Mouse (Mus musculus): Measurements from ENCODE around the gene Gm28308. TPM values are rescaled to one million over a fixed set of nuclear protein-coding genes. Genes with fewer than 3 reads are reported as not detected.

Gene Gm28308
- polyA plus RNA-seq, 1 experiment from 2014 or later: not detected

DNA sequence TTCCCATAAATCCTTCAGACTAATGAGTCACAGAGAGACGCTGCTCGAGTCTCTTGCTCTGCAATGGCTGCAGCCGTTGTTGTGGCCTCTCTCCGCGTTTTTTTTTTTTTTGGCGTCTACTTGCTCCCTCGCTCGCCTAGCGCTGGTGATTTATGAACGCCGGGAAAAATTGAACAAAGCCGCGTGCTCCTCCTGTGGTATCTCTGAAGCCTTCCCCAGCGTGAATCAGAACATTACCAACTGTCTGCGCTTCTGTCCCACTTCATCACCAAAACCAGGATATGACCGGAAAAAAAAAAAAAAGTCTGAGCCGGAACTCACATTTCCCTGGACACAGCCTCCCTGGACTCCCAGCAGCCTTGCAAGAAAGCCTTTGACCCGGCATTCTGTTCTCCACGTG lies 27.9 kb downstream of the Gm28308 start:
- no peaks in the 10 kb centered on the region for H3K9me3 ChIP-seq (replicated peaks)
- H3K4me1 ChIP-seq (replicated peaks): no peaks in the 10 kb centered on the region
- WGBS: 2% methylated on average over 19 of the region's 19 CpGs
- ATAC-seq (ENCODE audit: insufficient number of reproducible peaks, low FRiP score): no peak
- no peak overlapping the region for H3K27ac ChIP-seq (ENCODE audit: poor library complexity, severe bottlenecking)
- H3K4me3 ChIP-seq: no peak overlapping the region
- peaks cover 100% of the 10 kb centered on the region for H3K27me3 ChIP-seq (replicated peaks)
- H3K4me2 ChIP-seq: no peak overlapping the region
- no peak overlapping the region for H3K9ac ChIP-seq
- H3K36me3 ChIP-seq: no peaks in the 10 kb centered on the region

DNA sequence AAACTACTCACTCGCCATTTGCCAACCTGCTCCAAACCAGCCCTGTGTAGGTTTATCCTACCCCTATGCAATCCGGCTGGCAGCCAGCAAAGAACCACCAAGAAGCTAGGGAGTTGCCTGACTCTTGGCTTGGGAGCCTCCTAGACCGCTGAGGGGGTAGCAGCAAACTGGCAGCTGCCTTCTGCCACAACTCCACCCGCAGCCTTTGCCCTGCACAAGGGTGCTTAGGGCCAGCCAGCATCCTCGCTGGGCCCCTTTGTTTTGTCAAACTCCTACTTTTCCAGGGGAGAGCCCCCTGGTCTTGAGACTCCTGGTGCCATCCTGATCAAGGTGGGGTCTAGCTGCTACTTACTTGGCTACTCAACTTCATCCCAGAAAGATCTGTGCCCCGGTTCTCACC lies 28.5 kb downstream of the Gm28308 start:
- H3K27me3 ChIP-seq (replicated peaks): peaks cover 100% of the 10 kb centered on the region
- H3K27ac ChIP-seq (ENCODE audit: poor library complexity, severe bottlenecking): no peak overlapping the region
- H3K9ac ChIP-seq: no peak overlapping the region
- no peak for ATAC-seq (ENCODE audit: insufficient number of reproducible peaks, low FRiP score)
- H3K9me3 ChIP-seq (replicated peaks): no peaks in the 10 kb centered on the region
- WGBS: 8% methylated on average over 6 of the region's 6 CpGs
- no peak overlapping the region for H3K4me3 ChIP-seq
- H3K4me2 ChIP-seq: no peak overlapping the region
- H3K4me1 ChIP-seq (replicated peaks): no peaks in the 10 kb centered on the region
- H3K36me3 ChIP-seq: no peaks in the 10 kb centered on the region

DNA sequence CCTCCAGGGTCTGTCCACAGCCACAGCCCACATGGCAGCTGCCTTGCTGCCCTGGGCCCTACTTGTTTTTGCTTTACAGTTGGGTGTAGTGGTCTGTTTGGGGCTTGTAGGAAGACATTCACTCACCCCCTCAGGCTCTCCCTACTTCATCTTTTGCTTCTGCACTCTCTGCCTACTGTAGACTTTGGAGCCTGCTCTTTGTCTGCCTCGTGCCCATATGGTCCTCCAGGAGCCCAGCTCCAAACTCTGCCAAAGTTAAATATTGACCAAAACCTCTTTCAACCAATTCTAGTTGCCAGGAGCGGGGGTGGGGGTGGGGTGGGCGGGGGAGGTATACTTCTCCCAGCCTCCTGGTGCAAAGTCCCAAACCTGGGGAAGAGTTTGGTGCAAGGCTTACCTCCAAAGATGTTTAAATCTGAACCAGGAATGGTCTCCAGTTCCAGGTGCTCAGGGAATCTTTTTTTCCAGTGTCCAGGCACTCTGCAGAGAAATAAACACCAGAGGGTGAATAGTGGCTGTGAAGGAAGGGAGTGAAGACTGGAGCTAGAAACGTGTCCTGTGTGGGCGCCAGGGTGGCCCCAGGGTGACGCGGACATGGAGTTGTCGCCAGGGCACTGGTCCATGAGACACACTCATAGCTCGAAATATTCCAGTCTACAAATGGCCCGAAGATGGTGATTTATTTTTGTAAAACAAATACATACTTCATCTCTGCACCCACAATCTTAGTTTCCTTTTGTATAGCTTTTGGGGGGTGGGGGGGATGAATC lies 29.6 kb downstream of the Gm28308 start:
- peaks cover 100% of the 10 kb centered on the region for H3K27me3 ChIP-seq (replicated peaks)
- no peak overlapping the region for H3K27ac ChIP-seq (ENCODE audit: poor library complexity, severe bottlenecking)
- no peak overlapping the region for H3K4me2 ChIP-seq
- 16% methylated on average over 10 of the region's 10 CpGs for WGBS
- no peak overlapping the region for H3K4me3 ChIP-seq
- no peaks in the 10 kb centered on the region for H3K4me1 ChIP-seq (replicated peaks)
- H3K36me3 ChIP-seq: no peaks in the 10 kb centered on the region
- H3K9ac ChIP-seq: no peak overlapping the region
- no peaks in the 10 kb centered on the region for H3K9me3 ChIP-seq (replicated peaks)
- ATAC-seq (ENCODE audit: insufficient number of reproducible peaks, low FRiP score): no peak

DNA sequence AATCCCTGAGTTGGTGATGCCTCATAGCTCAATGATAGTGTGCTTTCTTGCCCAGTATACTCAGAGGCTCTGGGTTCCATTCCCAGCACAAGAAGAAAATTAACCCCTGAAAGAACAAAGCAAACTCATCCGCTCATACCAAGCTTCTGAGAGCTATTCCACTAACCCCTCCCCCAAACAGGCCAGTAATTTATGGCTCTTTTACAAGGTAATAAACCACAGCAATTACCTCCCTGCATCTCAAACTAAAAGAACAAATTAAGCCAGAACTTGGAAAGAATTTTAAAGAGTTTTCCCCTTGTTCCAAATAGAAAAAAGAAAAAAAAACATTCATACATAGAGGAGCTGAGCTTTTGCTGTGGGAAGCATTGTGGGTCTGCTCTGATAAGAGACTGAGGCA lies 30.3 kb downstream of the Gm28308 start:
- no peaks in the 10 kb centered on the region for H3K9me3 ChIP-seq (replicated peaks)
- H3K4me1 ChIP-seq (replicated peaks): no peaks in the 10 kb centered on the region
- no peak overlapping the region for H3K4me3 ChIP-seq
- H3K9ac ChIP-seq: no peak overlapping the region
- H3K27ac ChIP-seq (ENCODE audit: poor library complexity, severe bottlenecking): no peak overlapping the region
- peaks cover 100% of the 10 kb centered on the region for H3K27me3 ChIP-seq (replicated peaks)
- H3K36me3 ChIP-seq: no peaks in the 10 kb centered on the region
- no peak overlapping the region for H3K4me2 ChIP-seq
- 21% methylated on average over 1 of the region's 1 CpGs for WGBS
- ATAC-seq (ENCODE audit: insufficient number of reproducible peaks, low FRiP score): no peak

DNA sequence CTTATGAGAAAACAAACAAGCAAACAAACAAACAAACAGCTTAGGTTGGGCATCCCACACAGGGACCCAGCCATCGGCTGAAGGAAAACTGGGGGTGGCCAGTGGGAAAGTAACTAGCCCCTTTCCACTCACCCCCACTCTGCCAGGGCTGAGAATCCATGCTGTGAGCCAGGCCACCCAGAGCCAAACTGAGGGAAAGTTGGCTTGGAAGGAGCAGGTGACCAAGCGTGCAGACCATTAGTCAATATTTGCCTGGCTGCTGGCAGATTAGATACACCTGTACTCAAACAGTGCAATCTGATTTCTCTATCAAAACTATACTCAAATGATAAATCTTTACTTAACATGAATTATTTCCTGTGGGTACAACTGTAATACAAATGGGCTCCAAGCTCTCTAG lies 31.1 kb downstream of the Gm28308 start:
- Histone ChIP-seq H3K4me3 (no peak overlapping the region), H3K9me3 (replicated peaks) (no peaks in the 10 kb centered on the region), H3K9ac (no peak overlapping the region), H3K36me3 (no peaks in the 10 kb centered on the region), H3K4me2 (no peak overlapping the region), H3K27me3 (replicated peaks) (peaks cover 100% of the 10 kb centered on the region), H3K4me1 (replicated peaks) (no peaks in the 10 kb centered on the region), H3K27ac (ENCODE audit: poor library complexity, severe bottlenecking) (no peak overlapping the region)
- WGBS: 28% methylated on average over 2 of the region's 2 CpGs
- no peak for ATAC-seq (ENCODE audit: insufficient number of reproducible peaks, low FRiP score)

DNA sequence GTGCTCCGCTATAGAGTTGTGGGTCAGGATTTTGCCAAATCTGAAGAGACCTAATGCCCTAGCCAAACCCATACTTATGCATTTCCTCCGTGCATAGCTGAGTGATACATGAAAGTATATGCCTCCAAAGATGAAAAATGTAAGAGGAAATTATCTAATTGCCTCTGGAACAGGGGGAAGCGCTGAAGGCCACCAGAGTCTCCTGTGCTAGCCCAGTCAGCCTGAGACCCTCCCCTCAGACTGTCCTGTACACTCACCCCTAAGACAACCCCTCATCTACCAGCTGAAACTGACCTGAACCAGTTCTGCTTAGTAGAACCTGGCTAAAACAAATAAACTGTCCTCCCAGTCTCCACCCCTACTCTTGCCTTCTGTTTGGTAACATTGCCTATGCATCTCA lies 32.4 kb downstream of the Gm28308 start:
- no peaks in the 10 kb centered on the region for H3K36me3 ChIP-seq
- H3K27me3 ChIP-seq (replicated peaks): peaks cover 100% of the 10 kb centered on the region
- no peak overlapping the region for H3K4me3 ChIP-seq
- no peak; the same call in 1 of the 2 replicates for ATAC-seq (ENCODE audit: insufficient number of reproducible peaks, low FRiP score)
- 18% methylated on average over 3 of the region's 3 CpGs for WGBS
- H3K4me2 ChIP-seq: no peak overlapping the region
- no peaks in the 10 kb centered on the region for H3K9me3 ChIP-seq (replicated peaks)
- no peak overlapping the region for H3K9ac ChIP-seq
- H3K4me1 ChIP-seq (replicated peaks): peaks cover 3% of the 10 kb centered on the region
- H3K27ac ChIP-seq (ENCODE audit: poor library complexity, severe bottlenecking): no peak overlapping the region

DNA sequence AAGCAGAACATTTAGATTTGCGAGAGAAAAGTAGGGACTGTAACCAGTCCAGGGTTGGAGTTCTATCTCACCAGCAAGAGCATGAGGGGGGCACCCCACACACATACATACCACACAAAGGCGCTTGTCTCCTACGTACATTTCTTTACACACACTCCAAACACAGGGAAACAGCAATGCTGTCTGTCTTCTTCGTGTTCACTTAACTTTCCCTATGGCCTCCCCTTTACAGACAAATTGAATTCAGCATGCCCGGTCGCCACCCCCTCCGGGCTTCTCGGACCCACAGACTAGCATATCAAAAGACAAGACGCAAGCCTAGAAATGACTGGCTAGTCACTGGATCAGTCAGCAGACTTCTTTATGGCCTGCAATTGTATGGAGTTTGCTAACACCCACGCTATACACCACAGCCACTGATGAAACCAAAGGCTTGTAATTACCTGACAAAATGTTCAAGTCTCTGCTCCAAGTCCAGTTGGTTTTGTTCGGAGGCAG lies 32.9 kb downstream of the Gm28308 start:
- Histone ChIP-seq H3K9me3 (replicated peaks) (no peaks in the 10 kb centered on the region), H3K4me1 (replicated peaks) (peaks cover 6% of the 10 kb centered on the region), H3K27me3 (replicated peaks) (peaks cover 100% of the 10 kb centered on the region), H3K4me3 (no peak overlapping the region), H3K27ac (ENCODE audit: poor library complexity, severe bottlenecking) (no peak overlapping the region), H3K4me2 (peak overlapping the region; percentile 20; the same call in 1 of the 2 replicates), H3K9ac (no peak overlapping the region), H3K36me3 (no peaks in the 10 kb centered on the region)
- WGBS: 8% methylated on average over 11 of the region's 11 CpGs
- no peak for ATAC-seq (ENCODE audit: insufficient number of reproducible peaks, low FRiP score)

DNA sequence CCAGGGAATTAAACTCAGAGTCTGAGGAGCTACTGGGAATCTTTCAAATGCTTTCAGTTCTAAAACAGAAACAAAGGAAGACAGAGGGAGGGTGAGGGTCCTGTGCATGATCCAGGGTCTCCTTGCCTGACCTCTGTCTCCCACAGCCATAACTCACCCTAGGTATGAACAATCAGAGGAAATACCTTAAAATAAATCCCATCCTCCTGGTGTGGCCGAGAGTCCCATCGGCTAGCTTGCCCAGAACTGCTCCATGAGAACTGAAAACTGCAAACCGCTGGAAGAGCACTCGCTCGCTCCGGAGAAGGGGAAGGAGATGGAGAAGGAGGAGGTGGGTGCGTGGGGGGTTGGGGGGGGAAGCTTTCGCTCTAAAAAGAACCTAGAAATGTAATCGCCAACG lies 33.4 kb downstream of the Gm28308 start:
- Histone ChIP-seq H3K4me1 (replicated peaks) (peaks cover 6% of the 10 kb centered on the region), H3K9ac (no peak overlapping the region), H3K4me3 (no peak overlapping the region), H3K27ac (ENCODE audit: poor library complexity, severe bottlenecking) (no peak overlapping the region), H3K4me2 (peak overlapping the region; percentile 20; the same call in 1 of the 2 replicates), H3K27me3 (replicated peaks) (peaks cover 100% of the 10 kb centered on the region), H3K9me3 (replicated peaks) (no peaks in the 10 kb centered on the region), H3K36me3 (no peaks in the 10 kb centered on the region)
- 2% methylated on average over 10 of the region's 10 CpGs for WGBS
- no peak for ATAC-seq (ENCODE audit: insufficient number of reproducible peaks, low FRiP score)

DNA sequence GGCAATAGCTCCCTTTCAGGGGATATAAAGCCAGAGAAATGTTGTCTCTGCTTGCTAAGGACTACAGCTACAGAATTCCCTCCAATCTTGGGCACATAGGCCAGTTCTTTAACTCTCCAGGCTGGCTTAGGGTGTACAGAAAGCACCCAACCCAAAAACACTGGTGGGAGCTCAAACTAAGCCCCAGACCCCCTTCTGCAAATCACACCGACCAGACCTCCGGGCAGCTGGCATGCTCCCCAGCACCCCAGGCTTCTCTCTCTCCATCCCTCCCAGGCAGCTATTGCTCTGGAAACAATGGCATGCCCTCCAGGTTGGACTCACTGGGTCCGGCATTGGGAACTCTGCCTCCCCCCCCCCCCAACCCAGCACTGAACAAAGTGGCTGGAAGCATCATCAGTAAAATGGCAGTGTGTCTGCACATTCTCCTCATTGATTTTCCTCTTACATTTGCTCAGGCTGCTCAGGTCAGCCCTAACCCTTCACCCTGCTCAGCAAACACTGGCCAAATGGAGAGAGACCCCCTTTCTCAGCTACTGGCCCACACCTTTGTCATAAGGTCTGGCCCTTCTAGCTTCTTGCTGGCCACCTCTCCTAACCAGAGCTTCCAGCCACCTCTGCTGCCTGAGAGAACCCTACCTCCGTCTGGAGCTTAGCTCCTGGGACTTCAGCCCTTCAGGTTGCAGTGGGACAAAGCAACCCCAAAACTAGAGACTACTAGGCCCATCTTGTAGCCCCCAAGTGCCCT lies 34.0 kb downstream of the Gm28308 start:
- ATAC-seq (ENCODE audit: insufficient number of reproducible peaks, low FRiP score): no peak
- WGBS: 4% methylated on average over 4 of the region's 4 CpGs
- peak overlapping the region; percentile 5; the same call in 1 of the 2 replicates for H3K4me3 ChIP-seq
- no peaks in the 10 kb centered on the region for H3K36me3 ChIP-seq
- no peak overlapping the region for H3K9ac ChIP-seq
- peaks cover 6% of the 10 kb centered on the region for H3K4me1 ChIP-seq (replicated peaks)
- H3K27me3 ChIP-seq (replicated peaks): peaks cover 97% of the 10 kb centered on the region
- H3K9me3 ChIP-seq (replicated peaks): no peaks in the 10 kb centered on the region
- no peak overlapping the region for H3K27ac ChIP-seq (ENCODE audit: poor library complexity, severe bottlenecking)
- peak overlapping the region; percentile 20; the same call in 1 of the 2 replicates for H3K4me2 ChIP-seq

DNA sequence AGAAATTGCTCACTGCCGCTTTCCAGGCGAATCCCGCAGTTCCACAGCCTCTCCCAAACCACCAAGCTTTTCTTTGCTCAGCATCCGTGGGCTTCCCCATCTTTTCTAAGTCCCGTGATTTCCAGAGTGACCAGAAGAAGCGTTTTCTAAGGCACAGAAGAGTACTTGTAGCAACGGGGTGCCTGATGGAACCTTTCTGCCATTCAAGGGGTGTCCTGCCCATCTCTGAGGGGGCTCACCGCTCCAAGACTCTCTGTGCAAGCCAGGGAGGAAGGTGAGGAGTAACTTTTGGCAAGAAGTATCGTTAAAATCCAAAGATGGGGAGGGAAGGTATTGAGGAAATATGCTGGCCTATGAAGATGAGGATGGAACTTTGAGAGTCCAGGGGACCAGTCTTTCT lies 35.3 kb downstream of the Gm28308 start:
- H3K36me3 ChIP-seq: no peaks in the 10 kb centered on the region
- no peak overlapping the region for H3K9ac ChIP-seq
- 6% methylated on average over 9 of the region's 9 CpGs for WGBS
- peak overlapping the region; percentile 47 for H3K4me2 ChIP-seq
- no peaks in the 10 kb centered on the region for H3K9me3 ChIP-seq (replicated peaks)
- H3K27ac ChIP-seq (ENCODE audit: poor library complexity, severe bottlenecking): no peak overlapping the region
- H3K4me3 ChIP-seq: peak overlapping the region; percentile 17; the same call in 1 of the 2 replicates
- peaks cover 8% of the 10 kb centered on the region for H3K4me1 ChIP-seq (replicated peaks)
- peaks cover 95% of the 10 kb centered on the region for H3K27me3 ChIP-seq (replicated peaks)
- ATAC-seq (ENCODE audit: insufficient number of reproducible peaks, low FRiP score): no peak

DNA sequence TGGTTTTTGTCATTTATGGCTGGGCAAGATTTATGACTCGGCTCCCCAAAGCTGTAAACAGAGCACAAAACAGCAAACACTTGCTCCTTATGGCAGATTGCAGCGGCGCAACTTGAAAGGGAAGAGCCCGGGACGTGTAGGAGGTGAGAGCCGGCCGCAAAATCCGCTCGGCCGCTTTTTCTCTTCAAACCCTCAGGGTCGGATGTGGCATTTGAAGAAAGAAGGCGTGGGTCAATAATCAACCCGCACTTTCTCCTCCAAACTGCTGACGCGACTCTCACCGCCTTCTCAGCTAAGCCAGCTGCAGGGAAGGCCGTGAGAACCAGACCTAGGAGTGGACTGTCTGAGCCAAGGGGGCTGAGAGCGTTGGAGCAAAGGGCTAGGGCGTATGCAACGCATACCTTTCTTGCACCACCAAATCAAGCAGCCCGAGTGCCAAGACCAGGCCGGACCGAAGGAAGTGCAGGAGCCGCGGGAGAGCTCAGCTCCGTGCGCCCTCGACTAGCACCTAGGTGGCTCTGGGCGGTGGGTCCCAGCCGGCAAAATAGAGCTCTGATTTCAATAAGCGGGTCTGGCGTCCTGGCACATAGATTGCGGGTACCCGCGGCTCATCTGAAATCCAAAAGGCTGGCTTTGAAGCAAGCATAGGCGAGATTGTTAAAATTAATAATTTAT lies 35.9 kb downstream of the Gm28308 start, which contains the start of gene 5730596B20Rik:
5730596B20Rik (plus strand) TSS at position 438 of the 675 bp plus-strand sequence.
- H3K9ac ChIP-seq: no peak within 1 kb of the TSS
- 1% methylated on average over 36 of the region's 36 CpGs for WGBS
- no peak within 1 kb of the TSS for H3K27ac ChIP-seq (ENCODE audit: poor library complexity, severe bottlenecking)
- no peaks in the 10 kb centered on the region for H3K36me3 ChIP-seq
- peaks cover 95% of the 10 kb centered on the region for H3K27me3 ChIP-seq (replicated peaks)
- ATAC-seq (ENCODE audit: insufficient number of reproducible peaks, low FRiP score): no peak
- peak within 1 kb of the TSS; percentile 47 for H3K4me2 ChIP-seq
- peak within 1 kb of the TSS; percentile 40 for H3K4me3 ChIP-seq
- peaks cover 14% of the 10 kb centered on the region for H3K4me1 ChIP-seq (replicated peaks)
- no peaks in the 10 kb centered on the region for H3K9me3 ChIP-seq (replicated peaks)

All from heart, embryonic 12.5 days (tissue).